Mouse (Mus musculus): ENCODE measurements around the gene Wnt5b. TPM values are rescaled to one million over a fixed set of nuclear protein-coding genes. Genes with fewer than 3 reads are reported as not detected.

Gene Wnt5b
- polyA plus RNA-seq, 1 experiment from 2014 or later: 11.4 TPM

DNA sequence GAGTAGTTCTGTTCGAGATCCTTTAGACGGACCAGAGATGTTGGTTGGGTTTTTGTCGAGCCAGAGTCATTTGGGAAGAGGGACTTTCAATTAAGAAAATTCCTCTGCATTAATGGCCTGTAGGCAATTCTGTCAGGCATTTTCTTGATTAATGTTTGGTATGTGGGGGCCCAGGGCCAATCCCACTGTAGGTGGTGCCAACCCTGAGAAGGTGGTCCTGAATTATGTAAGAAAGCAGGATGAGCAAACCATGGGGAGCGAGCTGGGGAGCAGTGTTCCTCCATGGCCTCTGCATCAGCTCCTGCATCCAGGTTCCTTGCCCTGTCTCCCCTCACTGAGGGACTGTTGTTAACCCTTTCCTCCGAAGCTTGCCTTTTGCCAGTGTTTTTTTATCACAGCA, 30.7 kb downstream of the Wnt5b start:
- Histone ChIP-seq H3K4me3 (ENCODE audit: low read depth, low read length) (no peak overlapping the region), H3K9me3 (ENCODE audit: control insufficient read depth, low read length) (no peaks in the 10 kb centered on the region), H3K27ac (replicated peaks; ENCODE audit: low read depth, low read length) (no peak overlapping the region), H3K9ac (ENCODE audit: low read depth, low read length) (no peak overlapping the region), H3K4me1 (ENCODE audit: control insufficient read depth, insufficient read depth, low read length) (peaks cover 10% of the 10 kb centered on the region), H3K36me3 (ENCODE audit: control insufficient read depth, insufficient read depth, low read length) (no peaks in the 10 kb centered on the region), H3K4me2 (ENCODE audit: low read depth, low read length) (no peak overlapping the region), H3K27me3 (replicated peaks; ENCODE audit: control insufficient read depth, insufficient read depth, low read length) (no peaks in the 10 kb centered on the region)
- WGBS: 76% methylated on average over 5 of the region's 5 CpGs
- no peak for ATAC-seq (ENCODE audit: low read depth)
- DNase-seq (ENCODE audit: low spot score): no peak

DNA sequence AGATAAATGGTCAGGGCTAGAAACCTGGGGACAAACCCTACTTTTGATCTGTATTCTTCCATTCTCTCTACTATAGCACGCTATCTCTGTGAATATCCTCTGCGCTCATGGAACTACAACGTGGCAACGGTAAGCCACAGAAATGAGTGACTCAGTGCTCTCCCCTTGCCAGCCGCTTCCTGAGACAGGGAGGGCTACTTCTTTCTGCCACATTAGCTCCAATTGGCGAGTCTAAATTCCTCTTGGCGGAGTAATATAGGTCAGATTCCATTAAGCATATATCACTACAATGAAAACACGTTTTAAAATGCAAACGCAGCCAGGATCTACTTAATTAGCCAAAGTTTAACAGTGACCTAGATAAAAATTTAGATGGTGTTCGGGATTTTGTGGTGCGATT, 31.4 kb downstream of the Wnt5b start:
- ATAC-seq (ENCODE audit: low read depth) (no peak), DNase-seq (ENCODE audit: low spot score) (no peak)
- H3K4me1 ChIP-seq (ENCODE audit: control insufficient read depth, insufficient read depth, low read length): peaks cover 10% of the 10 kb centered on the region
- no peaks in the 10 kb centered on the region for H3K9me3 ChIP-seq (ENCODE audit: control insufficient read depth, low read length)
- H3K4me3 ChIP-seq (ENCODE audit: low read depth, low read length): no peak overlapping the region
- no peak overlapping the region for H3K27ac ChIP-seq (replicated peaks; ENCODE audit: low read depth, low read length)
- no peaks in the 10 kb centered on the region for H3K27me3 ChIP-seq (replicated peaks; ENCODE audit: control insufficient read depth, insufficient read depth, low read length)
- 82% methylated on average over 11 of the region's 11 CpGs for WGBS
- H3K36me3 ChIP-seq (ENCODE audit: control insufficient read depth, insufficient read depth, low read length): no peaks in the 10 kb centered on the region
- H3K9ac ChIP-seq (ENCODE audit: low read depth, low read length): no peak overlapping the region
- no peak overlapping the region for H3K4me2 ChIP-seq (ENCODE audit: low read depth, low read length)

DNA sequence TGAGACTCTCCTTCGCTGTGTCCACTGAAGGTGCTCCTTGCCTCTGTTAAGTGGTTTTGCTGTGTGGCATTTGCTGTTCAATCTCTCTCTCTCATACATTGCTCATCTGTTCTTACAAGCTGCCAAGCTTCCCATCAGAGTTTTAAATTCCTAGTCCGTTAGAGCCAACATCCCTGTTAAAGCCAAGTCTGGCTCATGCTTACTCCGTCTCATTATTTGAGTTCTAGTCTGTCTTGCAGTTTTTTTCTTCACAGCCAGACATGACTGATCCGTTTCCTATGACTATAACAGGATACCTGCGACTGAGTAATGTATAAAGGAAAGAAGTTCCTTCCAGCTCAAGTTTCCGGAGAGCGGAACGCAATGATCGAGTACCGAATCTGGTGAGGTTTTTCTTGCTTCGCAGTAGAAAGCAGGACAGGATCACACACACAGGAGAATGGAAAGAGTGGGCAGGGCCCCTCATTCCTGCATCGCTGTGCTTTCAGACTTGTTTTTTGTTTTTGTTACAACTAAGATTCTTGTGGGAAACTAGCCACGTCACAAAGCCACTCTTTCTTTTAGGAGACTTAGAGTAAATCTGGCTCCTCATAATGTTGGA, 34.6 kb downstream of the Wnt5b start:
- no peak for DNase-seq (ENCODE audit: low spot score)
- no peak overlapping the region for H3K27ac ChIP-seq (replicated peaks; ENCODE audit: low read depth, low read length)
- no peak overlapping the region for H3K4me3 ChIP-seq (ENCODE audit: low read depth, low read length)
- H3K4me1 ChIP-seq (ENCODE audit: control insufficient read depth, insufficient read depth, low read length): peaks cover 10% of the 10 kb centered on the region
- no peaks in the 10 kb centered on the region for H3K27me3 ChIP-seq (replicated peaks; ENCODE audit: control insufficient read depth, insufficient read depth, low read length)
- no peak overlapping the region for H3K9ac ChIP-seq (ENCODE audit: low read depth, low read length)
- 85% methylated on average over 13 of the region's 13 CpGs for WGBS
- H3K36me3 ChIP-seq (ENCODE audit: control insufficient read depth, insufficient read depth, low read length): no peaks in the 10 kb centered on the region
- H3K4me2 ChIP-seq (ENCODE audit: low read depth, low read length): no peak overlapping the region
- no peak for ATAC-seq (ENCODE audit: low read depth)
- no peaks in the 10 kb centered on the region for H3K9me3 ChIP-seq (ENCODE audit: control insufficient read depth, low read length)

DNA sequence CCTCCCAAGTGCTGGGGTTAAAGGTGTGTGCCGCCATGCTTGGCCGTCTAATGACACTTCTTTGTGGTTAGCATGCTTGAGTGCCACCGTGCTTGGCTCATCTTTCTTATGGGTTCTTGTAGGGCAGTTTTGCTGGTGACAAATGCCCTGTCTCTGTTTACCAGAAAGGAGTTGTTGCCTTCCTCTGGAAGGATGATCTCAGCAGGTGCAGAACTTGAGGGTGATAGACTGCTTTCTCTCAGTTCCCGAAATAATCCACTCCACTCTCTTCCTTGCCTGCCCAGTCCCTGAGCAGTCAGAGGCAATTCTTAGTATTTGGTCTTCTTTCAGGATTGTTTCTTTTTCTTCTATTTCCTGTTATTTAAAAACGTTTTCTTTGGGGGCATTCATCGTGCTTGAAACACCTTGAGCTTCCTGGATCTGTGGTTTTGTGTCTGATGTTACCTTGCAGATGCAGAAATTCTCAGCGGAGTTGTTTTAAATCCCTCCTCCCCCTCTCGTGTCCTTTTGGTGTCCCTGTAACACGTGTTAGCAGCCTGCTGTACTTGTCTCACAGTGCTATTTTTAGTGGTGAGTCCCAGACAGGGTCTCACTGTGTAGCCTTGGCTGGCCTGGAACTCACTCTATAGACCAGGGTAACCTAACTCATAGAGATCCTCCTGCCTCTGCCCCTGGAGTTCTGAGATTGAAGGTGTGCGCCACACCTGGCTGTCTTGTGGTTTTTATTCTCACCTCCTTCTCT, 35.3 kb downstream of the Wnt5b start:
- ATAC-seq (ENCODE audit: low read depth) (no peak), DNase-seq (ENCODE audit: low spot score) (no peak)
- H3K4me3 ChIP-seq (ENCODE audit: low read depth, low read length): no peak overlapping the region
- no peaks in the 10 kb centered on the region for H3K9me3 ChIP-seq (ENCODE audit: control insufficient read depth, low read length)
- H3K27me3 ChIP-seq (replicated peaks; ENCODE audit: control insufficient read depth, insufficient read depth, low read length): no peaks in the 10 kb centered on the region
- H3K4me1 ChIP-seq (ENCODE audit: control insufficient read depth, insufficient read depth, low read length): peaks cover 4% of the 10 kb centered on the region; the same call in 1 of the 2 replicates
- H3K27ac ChIP-seq (replicated peaks; ENCODE audit: low read depth, low read length): no peak overlapping the region
- no peak overlapping the region for H3K9ac ChIP-seq (ENCODE audit: low read depth, low read length)
- H3K36me3 ChIP-seq (ENCODE audit: control insufficient read depth, insufficient read depth, low read length): no peaks in the 10 kb centered on the region
- H3K4me2 ChIP-seq (ENCODE audit: low read depth, low read length): no peak overlapping the region
- 78% methylated on average over 10 of the region's 10 CpGs for WGBS

DNA sequence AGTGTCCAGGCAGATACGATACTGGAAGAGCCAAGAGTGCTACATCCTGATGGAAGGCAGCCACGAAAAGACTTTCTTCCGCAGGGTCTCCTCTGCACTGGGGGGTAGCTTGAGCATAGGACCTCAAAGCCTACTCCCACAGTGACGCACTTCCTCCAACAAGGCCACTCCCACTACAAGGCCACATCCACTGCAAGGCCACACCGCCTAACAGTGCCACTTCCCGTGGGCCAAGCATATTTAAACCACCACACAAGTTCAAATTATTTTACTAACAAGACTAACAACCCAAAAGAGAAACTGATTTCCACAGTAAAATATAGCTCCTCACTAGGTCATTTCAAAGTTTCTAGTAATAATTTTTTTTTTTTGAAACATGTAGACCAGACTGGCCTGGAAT, 35.9 kb downstream of the Wnt5b start:
- ATAC-seq (ENCODE audit: low read depth) (no peak), DNase-seq (ENCODE audit: low spot score) (no peak)
- WGBS: 92% methylated on average over 6 of the region's 6 CpGs
- Histone ChIP-seq H3K9ac (ENCODE audit: low read depth, low read length) (no peak overlapping the region), H3K27me3 (replicated peaks; ENCODE audit: control insufficient read depth, insufficient read depth, low read length) (no peaks in the 10 kb centered on the region), H3K4me1 (ENCODE audit: control insufficient read depth, insufficient read depth, low read length) (no peaks in the 10 kb centered on the region), H3K27ac (replicated peaks; ENCODE audit: low read depth, low read length) (no peak overlapping the region), H3K4me3 (ENCODE audit: low read depth, low read length) (no peak overlapping the region), H3K4me2 (ENCODE audit: low read depth, low read length) (no peak overlapping the region), H3K36me3 (ENCODE audit: control insufficient read depth, insufficient read depth, low read length) (no peaks in the 10 kb centered on the region), H3K9me3 (ENCODE audit: control insufficient read depth, low read length) (no peaks in the 10 kb centered on the region)

DNA sequence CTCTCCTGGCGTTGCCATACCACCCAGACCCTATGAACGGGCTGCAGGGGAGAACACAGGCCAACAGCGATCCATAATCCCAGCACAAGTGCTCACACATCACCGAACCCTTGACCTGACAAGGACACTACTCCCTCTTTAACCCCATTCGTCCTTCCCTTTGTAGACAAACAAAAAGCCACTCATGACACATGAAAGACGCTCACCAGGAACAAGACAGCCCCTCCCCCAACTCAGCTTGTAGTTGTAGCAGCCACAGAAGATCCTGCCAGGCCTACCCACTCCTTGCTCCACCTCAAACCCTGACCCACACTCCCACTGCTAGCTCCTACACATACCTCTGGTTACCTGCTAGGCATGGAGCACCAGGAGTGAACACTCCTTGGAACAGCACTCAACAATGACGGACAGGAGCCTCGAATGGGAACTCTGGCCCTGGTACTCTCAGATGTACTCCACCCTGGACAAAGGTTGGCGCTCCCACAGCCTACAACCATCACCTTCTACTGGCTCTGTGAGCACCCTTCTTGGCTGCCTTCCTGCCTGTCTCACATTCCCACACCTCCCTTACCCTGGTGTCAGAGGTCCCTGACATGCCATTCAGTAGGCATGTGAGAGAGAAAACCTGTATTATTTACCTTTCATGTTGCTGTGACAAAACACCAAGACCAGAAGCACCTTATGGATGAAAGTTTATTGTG, 38.5 kb downstream of the Wnt5b start:
- H3K27me3 ChIP-seq (replicated peaks; ENCODE audit: control insufficient read depth, insufficient read depth, low read length): no peaks in the 10 kb centered on the region
- H3K4me3 ChIP-seq (ENCODE audit: low read depth, low read length): no peak overlapping the region
- 88% methylated on average over 9 of the region's 9 CpGs for WGBS
- DNase-seq (ENCODE audit: low spot score) (no peak), ATAC-seq (ENCODE audit: low read depth) (no peak)
- H3K27ac ChIP-seq (replicated peaks; ENCODE audit: low read depth, low read length): no peak overlapping the region
- H3K4me1 ChIP-seq (ENCODE audit: control insufficient read depth, insufficient read depth, low read length): no peaks in the 10 kb centered on the region
- H3K36me3 ChIP-seq (ENCODE audit: control insufficient read depth, insufficient read depth, low read length): no peaks in the 10 kb centered on the region
- no peak overlapping the region for H3K9ac ChIP-seq (ENCODE audit: low read depth, low read length)
- H3K9me3 ChIP-seq (ENCODE audit: control insufficient read depth, low read length): no peaks in the 10 kb centered on the region
- no peak overlapping the region for H3K4me2 ChIP-seq (ENCODE audit: low read depth, low read length)

DNA sequence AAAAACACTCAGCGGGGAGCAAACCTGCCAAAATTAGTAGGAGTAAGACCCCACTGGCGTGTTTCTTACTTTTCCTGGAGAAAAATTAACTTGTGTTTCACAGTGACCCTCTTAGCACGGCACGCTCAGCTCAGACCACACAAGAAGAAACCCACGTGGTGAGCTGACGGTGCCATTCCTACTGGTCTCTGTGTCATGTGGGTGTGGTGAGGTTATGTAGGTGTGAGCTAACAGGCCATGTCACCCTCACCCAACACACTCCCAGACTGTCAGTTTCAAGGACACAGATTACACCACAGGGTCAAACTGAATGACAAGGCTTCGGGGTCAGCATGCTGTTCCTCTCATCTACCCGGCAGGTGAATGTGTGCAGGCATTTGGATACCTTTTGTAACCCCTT, 39.4 kb downstream of the Wnt5b start:
- WGBS: 78% methylated on average over 8 of the region's 8 CpGs
- Histone ChIP-seq H3K4me2 (ENCODE audit: low read depth, low read length) (no peak overlapping the region), H3K9me3 (ENCODE audit: control insufficient read depth, low read length) (no peaks in the 10 kb centered on the region), H3K36me3 (ENCODE audit: control insufficient read depth, insufficient read depth, low read length) (no peaks in the 10 kb centered on the region), H3K4me1 (ENCODE audit: control insufficient read depth, insufficient read depth, low read length) (no peaks in the 10 kb centered on the region), H3K4me3 (ENCODE audit: low read depth, low read length) (no peak overlapping the region), H3K27ac (replicated peaks; ENCODE audit: low read depth, low read length) (no peak overlapping the region), H3K9ac (ENCODE audit: low read depth, low read length) (no peak overlapping the region), H3K27me3 (replicated peaks; ENCODE audit: control insufficient read depth, insufficient read depth, low read length) (no peaks in the 10 kb centered on the region)
- no peak for DNase-seq (ENCODE audit: low spot score)
- ATAC-seq (ENCODE audit: low read depth): no peak

DNA sequence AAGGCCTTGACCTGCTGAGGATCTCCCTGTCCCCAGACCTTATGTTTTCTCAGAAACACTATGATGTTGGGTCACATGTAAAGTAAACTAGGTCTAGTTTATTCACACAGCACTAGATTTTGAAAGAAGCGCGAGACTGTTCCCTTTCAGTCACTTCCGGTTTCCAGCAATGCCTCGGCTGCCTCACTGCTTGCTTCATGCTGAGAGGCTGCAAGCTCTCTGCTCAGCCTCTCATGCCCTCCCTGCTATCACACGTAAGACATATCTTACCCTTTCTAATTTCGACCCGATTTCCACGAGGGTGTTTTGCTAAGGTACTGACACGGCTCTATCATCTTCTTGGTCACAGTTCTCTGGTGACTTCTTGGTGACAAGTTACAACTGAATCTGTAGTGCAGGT, 42.1 kb downstream of the Wnt5b start:
- H3K27me3 ChIP-seq (replicated peaks; ENCODE audit: control insufficient read depth, insufficient read depth, low read length): no peaks in the 10 kb centered on the region
- no peak overlapping the region for H3K4me3 ChIP-seq (ENCODE audit: low read depth, low read length)
- no peaks in the 10 kb centered on the region for H3K9me3 ChIP-seq (ENCODE audit: control insufficient read depth, low read length)
- H3K9ac ChIP-seq (ENCODE audit: low read depth, low read length): no peak overlapping the region
- DNase-seq (ENCODE audit: low spot score): no peak
- H3K27ac ChIP-seq (replicated peaks; ENCODE audit: low read depth, low read length): no peak overlapping the region
- H3K36me3 ChIP-seq (ENCODE audit: control insufficient read depth, insufficient read depth, low read length): no peaks in the 10 kb centered on the region
- 52% methylated on average over 9 of the region's 9 CpGs for WGBS
- H3K4me1 ChIP-seq (ENCODE audit: control insufficient read depth, insufficient read depth, low read length): 0 out of 2 replicates have a peak, but pooled peaks cover 2% of the 10 kb centered on the region
- H3K4me2 ChIP-seq (ENCODE audit: low read depth, low read length): no peak overlapping the region
- ATAC-seq (ENCODE audit: low read depth): no peak

All from embryonic facial prominence, embryonic 14.5 days (tissue).